Mouse (Mus musculus) bone marrow, adult 2 months (tissue): Measurements from ENCODE around the gene Foxr1. TPM values are rescaled to one million over a fixed set of nuclear protein-coding genes. Genes with fewer than 3 reads are reported as not detected.
"Not testable (repeated sequence)": the region's sequence is repeated elsewhere in the genome, so short reads cannot be mapped to it uniquely, and the experiment has no call there.

ENCODE experiments used
- H3K27ac ChIP-seq: fragments of 200-500 bp; 2 replicates; pipeline ENCODE4 v1.5.1; 2012; ENCODE audit warnings: low read depth, mild to moderate bottlenecking, control low read depth, inconsistent platforms, low read length; ENCODE audit not compliant: control insufficient read depth, poor library complexity, insufficient read depth
- H3K4me1 ChIP-seq: fragments of 200-500 bp; 2 replicates; pipeline ENCODE4 v1.6.1; 2011; ENCODE audit warnings: low read length; ENCODE audit not compliant: control insufficient read depth, insufficient read depth
- H3K4me3 ChIP-seq: fragments of 200-500 bp; replicated peaks from 2 replicates; pipeline ENCODE3; 2011; ENCODE audit warnings: mild to moderate bottlenecking, low read depth, low read length, control low read depth; ENCODE audit not compliant: control insufficient read depth
- CTCF ChIP-seq: fragments of 200-500 bp; IDR thresholded peaks from 2 replicates; pipeline ENCODE4 v1.5.1; 2011; ENCODE audit warnings: low read length, control low read depth; ENCODE audit not compliant: control insufficient read depth, insufficient read depth
- POLR2A ChIP-seq: fragments of 200-500 bp; IDR thresholded peaks from 2 replicates; pipeline ENCODE4 v1.6.1; 2011; ENCODE audit warnings: low read depth, mild to moderate bottlenecking, control low read depth, low read length, borderline replicate concordance; ENCODE audit not compliant: control insufficient read depth
- WGBS: fragments of 180-500 bp; shearing (Covaris S2); methylation state at CpG from one replicate; pipeline ENCODE4 v1.1.7; 2018; 5-methylcytosine and 5-hydroxymethylcytosine counted together
- polyA plus RNA-seq: library from polyadenylated mRNA; stranded (reverse); fragments of >200 nt; gene quantifications from 2 replicates; pipeline ENCODE4 v1.2.4, GENCODE M21; 2011; ENCODE audit warnings: low replicate concordance; ENCODE audit not compliant: missing spikeins, insufficient read depth, insufficient read length

Gene Foxr1
- polyA plus RNA-seq, 1 experiment: not detected

GRCm38 (mm10) chr9:44435747-44436146 lies 5.2 kb downstream of the Foxr1 start:
- no peak for TF ChIP-seq CTCF
- TF ChIP-seq POLR2A: no peak
- peak overlapping the region; percentile 16 for H3K4me3 ChIP-seq
- H3K4me1 ChIP-seq: peaks cover 2% of the 10 kb centered on the region; the same call in 1 of the 2 replicates
- 2% methylated on average over 6 of the region's 6 CpGs for WGBS
- peak overlapping the region; percentile 5 for H3K27ac ChIP-seq

DNA sequence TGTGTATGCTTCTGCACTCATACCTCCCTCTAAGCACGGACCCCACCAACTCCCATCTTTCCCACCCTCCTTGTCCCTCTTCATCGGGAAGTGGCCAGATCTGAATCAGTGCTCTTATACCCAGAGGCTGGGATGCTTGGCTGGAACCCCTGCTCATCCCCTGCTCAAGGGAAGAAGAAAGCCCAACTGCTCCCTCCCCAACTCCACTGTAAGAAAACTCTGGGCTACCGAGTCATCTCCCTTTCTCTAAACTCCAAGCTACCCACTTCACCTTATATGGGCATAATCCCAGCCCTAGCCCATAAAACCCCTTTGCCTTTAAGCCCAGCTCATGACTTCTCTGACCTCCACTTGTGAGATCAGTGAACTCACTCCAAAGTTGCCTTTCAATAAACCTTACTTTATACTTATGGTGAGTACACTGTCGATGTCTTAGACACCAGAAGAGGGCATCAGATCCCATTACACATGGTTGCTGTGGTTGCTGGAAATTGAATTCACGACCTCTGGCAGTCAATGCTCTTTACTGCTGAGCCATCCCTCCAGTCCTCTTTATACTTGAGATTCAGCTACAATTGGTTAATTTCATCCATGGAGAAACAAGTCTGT lies 8.3 kb downstream of the Foxr1 start:
- peaks cover 2% of the 10 kb centered on the region; the same call in 1 of the 2 replicates for H3K4me1 ChIP-seq
- no peak overlapping the region for H3K4me3 ChIP-seq
- TF ChIP-seq CTCF: no peak
- TF ChIP-seq POLR2A: no peak
- no peak overlapping the region for H3K27ac ChIP-seq
- 34% methylated on average over 5 of the region's 5 CpGs for WGBS

DNA sequence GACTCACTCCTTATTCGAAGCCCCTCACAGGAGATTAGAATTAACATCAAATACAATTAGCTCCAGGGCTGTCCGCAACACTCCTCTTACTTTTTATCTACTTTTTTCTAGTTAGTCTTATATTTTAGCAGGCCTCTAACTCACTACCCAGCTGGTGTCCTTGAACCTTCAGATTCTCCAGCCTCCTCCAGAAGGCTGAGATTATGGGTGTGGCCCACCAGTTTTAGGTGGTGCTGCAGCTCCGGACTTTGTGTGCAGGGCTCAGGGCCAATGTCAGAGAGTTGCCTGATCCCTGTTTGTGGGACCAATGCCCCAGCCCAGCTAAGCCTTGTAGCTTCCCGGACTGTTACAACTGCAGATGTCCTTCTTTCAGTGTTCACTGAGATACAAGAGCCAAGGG lies 17.4 kb downstream of the Foxr1 start:
- H3K4me1 ChIP-seq: no peaks in the 10 kb centered on the region; the same call in 1 of the 2 replicates
- H3K27ac ChIP-seq: no peak overlapping the region
- H3K4me3 ChIP-seq: no peak overlapping the region
- TF ChIP-seq CTCF (no peak), POLR2A (no peak)
- 67% methylated on average over 4 of the region's 4 CpGs for WGBS

DNA sequence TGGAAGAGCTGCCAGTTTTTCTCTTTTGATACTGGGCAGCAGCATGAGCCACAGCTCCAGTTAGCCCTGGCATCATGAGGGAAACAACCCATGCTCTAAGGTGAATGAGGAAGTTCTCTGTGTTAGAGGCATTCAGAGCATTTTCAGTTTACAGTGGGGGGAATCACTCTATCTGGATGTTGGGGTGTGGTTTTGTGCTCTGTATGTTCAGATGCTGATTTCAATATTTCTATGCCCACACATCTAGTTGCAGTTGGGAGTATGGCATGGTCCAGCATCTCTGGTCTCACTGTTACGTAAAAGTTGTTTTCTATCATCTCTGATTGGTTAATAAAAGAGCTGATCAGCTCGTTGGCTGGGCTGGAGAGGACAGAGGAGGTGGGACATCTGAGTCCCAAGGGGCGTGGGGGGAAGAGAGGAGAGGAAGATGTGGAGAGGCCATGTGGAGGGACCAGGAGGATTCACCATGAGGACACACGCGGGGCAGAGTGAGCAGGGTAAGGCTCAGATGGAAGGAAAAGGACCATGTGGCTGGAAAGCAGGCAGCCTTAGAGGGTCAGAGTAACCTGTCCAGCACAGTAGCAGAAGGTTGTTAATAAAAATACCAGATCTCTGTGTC lies 20.5 kb downstream of the Foxr1 start:
- H3K4me3 ChIP-seq: no peak overlapping the region
- 30% methylated on average over 5 of the region's 5 CpGs for WGBS

GRCm38 (mm10) chr9:44419730-44420129 lies 21.2 kb downstream of the Foxr1 start:
- not testable (repeated sequence) for H3K4me1 ChIP-seq, H3K27ac ChIP-seq, H3K4me3 ChIP-seq
- WGBS: 85% methylated on average over 9 of the region's 9 CpGs

More for the DNA sequence above, 20.5 kb downstream of the Foxr1 start:
- TF ChIP-seq CTCF: no peak
- no peak for TF ChIP-seq POLR2A
- peaks cover 2% of the 10 kb centered on the region for H3K4me1 ChIP-seq
- no peak overlapping the region for H3K27ac ChIP-seq

GRCm38 (mm10) chr9:44418519-44419385 lies 22.2 kb downstream of the Foxr1 start, which contains the start of gene Ccdc84:
Gene Ccdc84 (minus strand): TSS chr9:44418569.
- Histone ChIP-seq H3K4me1 (peaks cover 2% of the 10 kb centered on the region), H3K27ac (peak within 1 kb of the TSS; percentile 69), H3K4me3 (peak within 1 kb of the TSS; percentile 97)
- 64% methylated on average over 14 of the region's 14 CpGs for WGBS
- TF ChIP-seq CTCF (no peak), POLR2A (no peak)

GRCm38 (mm10) chr9:44417892-44418363 lies 23.0 kb downstream of the Foxr1 start:
- Histone ChIP-seq H3K4me3 (peak overlapping the region; percentile 97), H3K4me1 (peaks cover 2% of the 10 kb centered on the region), H3K27ac (peak overlapping the region; percentile 69)
- TF ChIP-seq POLR2A (peak; percentile 50; the same call in 1 of the 2 replicates), CTCF (peak; percentile 50)
- under 1% methylated on average over 38 of the region's 38 CpGs for WGBS
